Mouse (Mus musculus): ENCODE measurements around the gene Itgbl1. TPM values are rescaled to one million over a fixed set of nuclear protein-coding genes. Genes with fewer than 3 reads are reported as not detected.
A peak's percentile ranks its signal among the peaks of the same experiment; 100 is the strongest.
"Not testable (repeated sequence)": the region's sequence is repeated elsewhere in the genome, so short reads cannot be mapped to it uniquely, and the experiment has no call there.

The Itgbl1 gene
- 4.8 and 5.5 TPM in 2 replicates for polyA plus RNA-seq (2015; fragmentation: Nextera tagmentation; extraction: Ambion mirVana)

GRCm38 (mm10) chr14:123659921-123660385 is at the start of gene Itgbl1:
TSS of gene Itgbl1 (plus strand) at chr14:123659971.
- no peak within 1 kb of the TSS for H3K4me3 ChIP-seq (replicated peaks; ENCODE audit: low read length)
- no peak within 1 kb of the TSS; the same call in 1 of the 2 replicates for H3K4me2 ChIP-seq (ENCODE audit: low read length)
- H3K27me3 ChIP-seq (replicated peaks; ENCODE audit: control insufficient read depth, insufficient read depth, low read length): no peaks in the 10 kb centered on the region
- peaks cover 19% of the 10 kb centered on the region for H3K4me1 ChIP-seq (replicated peaks; ENCODE audit: control insufficient read depth, insufficient read depth, low read length)
- peak within 1 kb of the TSS; percentile 57 for H3K27ac ChIP-seq (ENCODE audit: low read length)
- peak; percentile 86 for ATAC-seq
- H3K9me3 ChIP-seq (ENCODE audit: control insufficient read depth, low read length): no peaks in the 10 kb centered on the region
- H3K9ac ChIP-seq (replicated peaks; ENCODE audit: low read depth, low read length): no peak within 1 kb of the TSS
- no peaks in the 10 kb centered on the region for H3K36me3 ChIP-seq (ENCODE audit: control insufficient read depth, insufficient read depth)
- WGBS: 25% methylated on average over 7 of the region's 7 CpGs

- no peak for ATAC-seq
- WGBS: 4% methylated on average over 1 of the region's 1 CpGs
- no peak overlapping the region for H3K4me3 ChIP-seq (replicated peaks; ENCODE audit: low read length)
Measured at GRCm38 (mm10) chr14:123622969-123623368, 36.8 kb upstream of the Itgbl1 start.

GRCm38 (mm10) chr14:123626501-123627179 is 33.1 kb upstream of the Itgbl1 start, which contains the start of gene Nalcn:
TSS of gene Nalcn (minus strand) at chr14:123627144.
- H3K9me3 ChIP-seq (ENCODE audit: control insufficient read depth, low read length): no peaks in the 10 kb centered on the region
- H3K4me2 ChIP-seq (ENCODE audit: low read length): peak within 1 kb of the TSS; percentile 71
- WGBS: 1% methylated on average over 47 of the region's 47 CpGs
- peaks cover 15% of the 10 kb centered on the region for H3K4me1 ChIP-seq (replicated peaks; ENCODE audit: control insufficient read depth, insufficient read depth, low read length)
- no peaks in the 10 kb centered on the region for H3K36me3 ChIP-seq (ENCODE audit: control insufficient read depth, insufficient read depth)
- peak within 1 kb of the TSS; percentile 75 for H3K9ac ChIP-seq (replicated peaks; ENCODE audit: low read depth, low read length)
- H3K27ac ChIP-seq (ENCODE audit: low read length): peak within 1 kb of the TSS; percentile 43
- H3K4me3 ChIP-seq (replicated peaks; ENCODE audit: low read length): peak within 1 kb of the TSS; percentile 67
- H3K27me3 ChIP-seq (replicated peaks; ENCODE audit: control insufficient read depth, insufficient read depth, low read length): no peaks in the 10 kb centered on the region
- peak; percentile 91 for ATAC-seq

More at GRCm38 (mm10) chr14:123622969-123623368, 36.8 kb upstream of the Itgbl1 start:
- Histone ChIP-seq H3K9me3 (ENCODE audit: control insufficient read depth, low read length) (no peaks in the 10 kb centered on the region), H3K4me1 (replicated peaks; ENCODE audit: control insufficient read depth, insufficient read depth, low read length) (peaks cover 15% of the 10 kb centered on the region), H3K27me3 (replicated peaks; ENCODE audit: control insufficient read depth, insufficient read depth, low read length) (no peaks in the 10 kb centered on the region), H3K4me2 (ENCODE audit: low read length) (no peak overlapping the region), H3K27ac (ENCODE audit: low read length) (no peak overlapping the region), H3K9ac (replicated peaks; ENCODE audit: low read depth, low read length) (no peak overlapping the region), H3K36me3 (ENCODE audit: control insufficient read depth, insufficient read depth) (no peaks in the 10 kb centered on the region)

GRCm38 (mm10) chr14:123627180-123627562 is 32.6 kb upstream of the Itgbl1 start:
- WGBS: 46% methylated on average over 3 of the region's 3 CpGs
- ATAC-seq: peak; percentile 15; the same call in 1 of the 2 replicates

GRCm38 (mm10) chr14:123661091-123661491 is 1.3 kb downstream of the Itgbl1 start:
- no peak overlapping the region for H3K4me3 ChIP-seq (replicated peaks; ENCODE audit: low read length)
- no peaks in the 10 kb centered on the region for H3K27me3 ChIP-seq (replicated peaks; ENCODE audit: control insufficient read depth, insufficient read depth, low read length)
- ATAC-seq: peak; percentile 84
- H3K4me2 ChIP-seq (ENCODE audit: low read length): peak overlapping the region; percentile 25; the same call in 1 of the 2 replicates
- no peaks in the 10 kb centered on the region for H3K9me3 ChIP-seq (ENCODE audit: control insufficient read depth, low read length)
- WGBS: 15% methylated on average over 20 of the region's 20 CpGs
- H3K27ac ChIP-seq (ENCODE audit: low read length): peak overlapping the region; percentile 76
- no peaks in the 10 kb centered on the region for H3K36me3 ChIP-seq (ENCODE audit: control insufficient read depth, insufficient read depth)
- H3K4me1 ChIP-seq (replicated peaks; ENCODE audit: control insufficient read depth, insufficient read depth, low read length): peaks cover 19% of the 10 kb centered on the region
- no peak overlapping the region for H3K9ac ChIP-seq (replicated peaks; ENCODE audit: low read depth, low read length)

More at GRCm38 (mm10) chr14:123627180-123627562, 32.6 kb upstream of the Itgbl1 start:
- Histone ChIP-seq H3K4me2 (ENCODE audit: low read length) (peak overlapping the region; percentile 71), H3K4me1 (replicated peaks; ENCODE audit: control insufficient read depth, insufficient read depth, low read length) (peaks cover 15% of the 10 kb centered on the region), H3K9me3 (ENCODE audit: control insufficient read depth, low read length) (no peaks in the 10 kb centered on the region), H3K9ac (replicated peaks; ENCODE audit: low read depth, low read length) (peak overlapping the region; percentile 75), H3K36me3 (ENCODE audit: control insufficient read depth, insufficient read depth) (no peaks in the 10 kb centered on the region), H3K27me3 (replicated peaks; ENCODE audit: control insufficient read depth, insufficient read depth, low read length) (no peaks in the 10 kb centered on the region), H3K27ac (ENCODE audit: low read length) (peak overlapping the region; percentile 43; the same call in 1 of the 2 replicates), H3K4me3 (replicated peaks; ENCODE audit: low read length) (peak overlapping the region; percentile 67)

GRCm38 (mm10) chr14:123662386-123662785 is 2.6 kb downstream of the Itgbl1 start:
- WGBS: 85% methylated on average over 1 of the region's 1 CpGs
- Histone ChIP-seq H3K27me3 (replicated peaks; ENCODE audit: control insufficient read depth, insufficient read depth, low read length) (no peaks in the 10 kb centered on the region), H3K9ac (replicated peaks; ENCODE audit: low read depth, low read length) (no peak overlapping the region), H3K9me3 (ENCODE audit: control insufficient read depth, low read length) (no peaks in the 10 kb centered on the region), H3K4me1 (replicated peaks; ENCODE audit: control insufficient read depth, insufficient read depth, low read length) (peaks cover 19% of the 10 kb centered on the region), H3K36me3 (ENCODE audit: control insufficient read depth, insufficient read depth) (no peaks in the 10 kb centered on the region), H3K4me3 (replicated peaks; ENCODE audit: low read length) (no peak overlapping the region), H3K27ac (ENCODE audit: low read length) (no peak overlapping the region), H3K4me2 (ENCODE audit: low read length) (no peak overlapping the region)
- ATAC-seq: no peak

- no peak overlapping the region for H3K27ac ChIP-seq (ENCODE audit: low read length)
- H3K9ac ChIP-seq (replicated peaks; ENCODE audit: low read depth, low read length): no peak overlapping the region
- H3K36me3 ChIP-seq (ENCODE audit: control insufficient read depth, insufficient read depth): no peaks in the 10 kb centered on the region
- no peaks in the 10 kb centered on the region for H3K9me3 ChIP-seq (ENCODE audit: control insufficient read depth, low read length)
- no peaks in the 10 kb centered on the region for H3K27me3 ChIP-seq (replicated peaks; ENCODE audit: control insufficient read depth, insufficient read depth, low read length)
- H3K4me3 ChIP-seq (replicated peaks; ENCODE audit: low read length): no peak overlapping the region
- H3K4me1 ChIP-seq (replicated peaks; ENCODE audit: control insufficient read depth, insufficient read depth, low read length): peaks cover 19% of the 10 kb centered on the region
- no peak for ATAC-seq
- no peak overlapping the region for H3K4me2 ChIP-seq (ENCODE audit: low read length)
Measured at GRCm38 (mm10) chr14:123663206-123663605, 3.4 kb downstream of the Itgbl1 start.

- Histone ChIP-seq H3K27me3 (replicated peaks; ENCODE audit: control insufficient read depth, insufficient read depth, low read length) (no peaks in the 10 kb centered on the region), H3K4me2 (ENCODE audit: low read length) (no peak overlapping the region), H3K36me3 (ENCODE audit: control insufficient read depth, insufficient read depth) (no peaks in the 10 kb centered on the region), H3K27ac (ENCODE audit: low read length) (no peak overlapping the region), H3K4me3 (replicated peaks; ENCODE audit: low read length) (no peak overlapping the region), H3K9me3 (ENCODE audit: control insufficient read depth, low read length) (no peaks in the 10 kb centered on the region), H3K9ac (replicated peaks; ENCODE audit: low read depth, low read length) (no peak overlapping the region), H3K4me1 (replicated peaks; ENCODE audit: control insufficient read depth, insufficient read depth, low read length) (peaks cover 16% of the 10 kb centered on the region)
- ATAC-seq: no peak
Measured at GRCm38 (mm10) chr14:123664451-123664850, 4.7 kb downstream of the Itgbl1 start.

GRCm38 (mm10) chr14:123671076-123671475 is 11.3 kb downstream of the Itgbl1 start:
- H3K9ac ChIP-seq (replicated peaks; ENCODE audit: low read depth, low read length): not testable (repeated sequence)
- 89% methylated on average over 21 of the region's 21 CpGs for WGBS

More at GRCm38 (mm10) chr14:123671076-123671475, 11.3 kb downstream of the Itgbl1 start:
- H3K36me3 ChIP-seq (ENCODE audit: control insufficient read depth, insufficient read depth); ATAC-seq; H3K4me1 ChIP-seq (replicated peaks; ENCODE audit: control insufficient read depth, insufficient read depth, low read length); H3K27me3 ChIP-seq (replicated peaks; ENCODE audit: control insufficient read depth, insufficient read depth, low read length); H3K4me2 ChIP-seq (ENCODE audit: low read length); H3K4me3 ChIP-seq (replicated peaks; ENCODE audit: low read length); H3K27ac ChIP-seq (ENCODE audit: low read length); H3K9me3 ChIP-seq (ENCODE audit: control insufficient read depth, low read length): not testable (repeated sequence)

All from forebrain, embryonic 16.5 days (tissue).